Mouse (Mus musculus): ENCODE data around the gene Golga4.

GRCm38 (mm10) chr9:118487096-118487395, 19.0 kb upstream of the Golga4 start:
- TF ChIP-seq CTCF (IDR thresholded peaks at IDR 0.05; ENCODE audit: insufficient read depth, low read length) (no peak), POLR2A (IDR thresholded peaks at IDR 0.05; ENCODE audit: borderline replicate concordance, extremely low read depth, low read depth, low read length) (no peak)

Measured in lung, adult 2 months (tissue).